Mouse (Mus musculus) urinary bladder, postnatal 25 days (tissue): ENCODE measurements around the gene Nono.

Source experiments
- DNase-seq: peaks from one replicate; pipeline ENCODE4 v3.0.0; 2022; ENCODE audit warnings: low spot score

The Nono gene

GRCm38 (mm10) chrX:101429142-101429949, at the start of gene Nono:
TSS of gene Nono (plus strand) at chrX:101429318.
- peak; percentile 54 for DNase-seq

- DNase-seq = no peak
These were observed 49.4 kb upstream of the Nono start for GRCm38 (mm10) chrX:101379744-101380143.

GRCm38 (mm10) chrX:101383455-101383854, 45.7 kb upstream of the Nono start:
- DNase-seq = no peak

- DNase-seq = no peak
These were observed 44.5 kb upstream of the Nono start for GRCm38 (mm10) chrX:101384439-101385137.

GRCm38 (mm10) chrX:101386222-101386621, 42.9 kb upstream of the Nono start:
- no peak for DNase-seq

- no peak for DNase-seq
These were observed 40.1 kb upstream of the Nono start for GRCm38 (mm10) chrX:101388866-101389537.

- no peak for DNase-seq
These were observed 34.8 kb upstream of the Nono start for GRCm38 (mm10) chrX:101394341-101394740.

- DNase-seq = no peak
These were observed 32.7 kb upstream of the Nono start for GRCm38 (mm10) chrX:101396459-101396858.

- peak; percentile 35 for DNase-seq
These were observed 10.0 kb upstream of the Nono start for GRCm38 (mm10) chrX:101418946-101419724.

- DNase-seq = peak; percentile 64
These were observed 9.1 kb upstream of the Nono start for GRCm38 (mm10) chrX:101419725-101420699.

GRCm38 (mm10) chrX:101420700-101421095, 8.4 kb upstream of the Nono start, which contains the start of gene Zmym3:
TSS of gene Zmym3 (minus strand) at chrX:101420849.
- no peak for DNase-seq

GRCm38 (mm10) chrX:101423462-101423861, 5.7 kb upstream of the Nono start:
- DNase-seq = no peak

GRCm38 (mm10) chrX:101427774-101428173, 1.3 kb upstream of the Nono start:
- no peak for DNase-seq

GRCm38 (mm10) chrX:101428785-101429141, 355 bp upstream of the Nono start:
- no peak for DNase-seq

GRCm38 (mm10) chrX:101429976-101430375, 858 bp downstream of the Nono start:
- DNase-seq = no peak

GRCm38 (mm10) chrX:101448886-101449475, 19.9 kb downstream of the Nono start, which contains the start of gene Itgb1bp2:
TSS of gene Itgb1bp2 (plus strand) at chrX:101449088.
- no peak for DNase-seq

- DNase-seq = no peak
These were observed 22.0 kb downstream of the Nono start for GRCm38 (mm10) chrX:101451147-101451546.

GRCm38 (mm10) chrX:101451591-101451990, 22.5 kb downstream of the Nono start:
- DNase-seq = no peak

- DNase-seq = no peak
These were observed 43.1 kb downstream of the Nono start for GRCm38 (mm10) chrX:101472202-101472601.
